Mouse (Mus musculus): ENCODE results near the gene Prmt2. TPM values are rescaled to one million over a fixed set of nuclear protein-coding genes. Genes with fewer than 3 reads are reported as not detected.

Gene Prmt2
- polyA plus RNA-seq, 1 experiment from 2014 or later = 50.4 TPM

DNA sequence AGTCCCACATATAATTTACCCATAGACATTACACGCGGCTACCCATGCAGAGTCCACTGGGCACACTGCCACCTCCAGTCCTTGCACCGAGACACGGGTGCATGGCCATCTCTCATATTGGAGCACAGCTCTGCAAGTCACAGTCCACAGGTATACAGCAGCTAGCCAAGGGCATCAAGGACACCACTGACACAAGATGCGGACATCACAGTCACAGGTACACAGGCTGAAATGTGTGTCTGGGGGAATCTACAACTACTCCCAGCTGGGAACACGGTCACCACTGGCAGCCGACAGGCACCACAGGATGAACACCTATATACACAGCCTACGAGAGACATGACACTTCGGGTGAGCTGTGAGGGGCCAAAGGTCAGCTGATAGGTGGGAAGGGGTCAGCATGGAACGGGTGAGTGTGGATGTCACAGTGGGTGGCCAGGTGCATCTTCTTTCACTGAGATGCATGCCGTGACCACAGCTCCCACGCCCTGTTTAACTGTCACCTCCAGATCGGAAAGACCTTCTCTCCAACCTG is 30.3 kb downstream of the Prmt2 start:
- WGBS = 85% methylated on average over 13 of the region's 13 CpGs
- no peak overlapping the region for H3K4me3 ChIP-seq (replicated peaks; ENCODE audit: low read length)
- H3K27ac ChIP-seq (ENCODE audit: low read length) = no peak overlapping the region
- no peak overlapping the region for H3K9ac ChIP-seq (ENCODE audit: low read length)
- no peak overlapping the region for H3K4me2 ChIP-seq (ENCODE audit: low read depth, low read length)
- ATAC-seq (ENCODE audit: insufficient read depth, low FRiP score) = no peak
- H3K36me3 ChIP-seq (ENCODE audit: control insufficient read depth, insufficient read depth, low read length) = peaks cover 4% of the 10 kb centered on the region; the same call in 1 of the 2 replicates
- H3K4me1 ChIP-seq (ENCODE audit: control insufficient read depth, insufficient read depth, low read length) = no peaks in the 10 kb centered on the region; the same call in 1 of the 2 replicates
- H3K27me3 ChIP-seq (ENCODE audit: control insufficient read depth, insufficient read depth, low read length) = no peaks in the 10 kb centered on the region
- H3K9me3 ChIP-seq (replicated peaks; ENCODE audit: control insufficient read depth, low read length) = no peaks in the 10 kb centered on the region

DNA sequence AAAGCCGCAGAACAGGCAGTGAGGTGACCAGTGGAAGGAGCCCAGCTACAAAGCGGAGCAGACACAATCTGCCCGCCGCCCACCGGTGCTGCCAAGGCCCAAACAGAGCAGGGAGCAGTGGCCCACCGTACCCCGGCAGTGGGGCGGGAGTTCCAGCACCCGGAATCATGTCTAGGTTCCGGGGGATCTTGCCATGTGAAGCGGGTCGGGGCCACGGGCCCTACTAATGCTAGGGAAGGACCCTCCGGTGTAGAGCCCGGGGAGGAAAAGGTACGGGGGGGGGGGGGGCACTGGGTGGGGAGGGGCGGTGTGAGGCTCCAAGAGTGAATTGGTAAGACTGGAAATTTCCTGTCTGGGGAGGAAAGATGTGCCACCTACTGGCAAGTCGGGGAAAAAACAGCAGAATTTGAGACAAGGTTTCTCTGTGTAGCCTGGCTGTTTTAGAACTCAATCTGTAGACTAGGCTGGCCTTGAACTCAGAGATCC is 33.8 kb downstream of the Prmt2 start:
- no peak for ATAC-seq (ENCODE audit: insufficient read depth, low FRiP score)
- Histone ChIP-seq H3K4me1 (ENCODE audit: control insufficient read depth, insufficient read depth, low read length) (no peaks in the 10 kb centered on the region; the same call in 1 of the 2 replicates), H3K4me2 (ENCODE audit: low read depth, low read length) (peak overlapping the region; percentile 65), H3K9me3 (replicated peaks; ENCODE audit: control insufficient read depth, low read length) (no peaks in the 10 kb centered on the region), H3K4me3 (replicated peaks; ENCODE audit: low read length) (peak overlapping the region; percentile 45), H3K9ac (ENCODE audit: low read length) (peak overlapping the region; percentile 67), H3K27me3 (ENCODE audit: control insufficient read depth, insufficient read depth, low read length) (no peaks in the 10 kb centered on the region), H3K27ac (ENCODE audit: low read length) (no peak overlapping the region), H3K36me3 (ENCODE audit: control insufficient read depth, insufficient read depth, low read length) (peaks cover 4% of the 10 kb centered on the region; the same call in 1 of the 2 replicates)
- 17% methylated on average over 18 of the region's 18 CpGs for WGBS

DNA sequence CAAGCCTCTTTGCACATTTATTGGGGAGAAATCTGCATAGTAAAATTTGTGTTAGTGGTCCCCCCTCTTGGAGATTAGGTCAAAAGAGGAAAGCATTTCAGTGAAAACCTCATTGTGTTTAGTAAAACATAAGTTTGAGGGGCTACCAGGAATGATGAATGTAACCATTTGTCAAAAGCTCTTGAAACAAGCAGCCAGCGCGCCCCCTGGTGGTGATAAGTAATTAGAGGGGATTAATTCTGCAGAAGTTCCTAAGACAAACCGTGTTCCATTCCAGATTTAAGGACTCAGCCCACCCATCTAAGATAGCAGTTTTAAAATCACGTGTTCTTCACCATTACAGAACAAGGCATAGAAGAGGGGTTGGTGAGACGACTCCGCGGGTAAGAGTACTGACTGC is 35.7 kb downstream of the Prmt2 start:
- no peak overlapping the region for H3K4me3 ChIP-seq (replicated peaks; ENCODE audit: low read length)
- no peak overlapping the region for H3K9ac ChIP-seq (ENCODE audit: low read length)
- H3K27ac ChIP-seq (ENCODE audit: low read length) = no peak overlapping the region
- ATAC-seq (ENCODE audit: insufficient read depth, low FRiP score) = no peak
- no peaks in the 10 kb centered on the region for H3K27me3 ChIP-seq (ENCODE audit: control insufficient read depth, insufficient read depth, low read length)
- 15% methylated on average over 7 of the region's 7 CpGs for WGBS
- H3K4me2 ChIP-seq (ENCODE audit: low read depth, low read length) = no peak overlapping the region
- H3K4me1 ChIP-seq (ENCODE audit: control insufficient read depth, insufficient read depth, low read length) = no peaks in the 10 kb centered on the region; the same call in 1 of the 2 replicates
- H3K36me3 ChIP-seq (ENCODE audit: control insufficient read depth, insufficient read depth, low read length) = peaks cover 4% of the 10 kb centered on the region; the same call in 1 of the 2 replicates
- no peaks in the 10 kb centered on the region for H3K9me3 ChIP-seq (replicated peaks; ENCODE audit: control insufficient read depth, low read length)

DNA sequence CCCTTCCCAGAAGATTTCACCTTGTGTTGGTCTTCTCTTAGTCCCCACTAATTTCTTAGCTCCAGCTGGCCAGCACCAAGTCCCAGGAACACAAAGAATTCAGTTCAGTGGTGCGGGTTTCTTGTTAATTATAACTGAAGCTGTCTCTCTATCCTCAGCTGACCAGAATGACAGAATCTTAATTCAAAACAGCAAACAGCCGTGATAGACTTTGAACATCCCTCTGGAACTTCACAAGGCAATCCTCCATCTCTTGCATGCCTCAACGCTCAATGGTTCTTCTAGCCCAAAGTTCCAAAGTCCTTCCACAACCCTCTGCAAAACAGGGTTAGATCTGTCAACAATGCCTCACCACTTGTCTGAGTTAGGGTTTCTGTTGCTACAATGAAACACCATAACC is 36.2 kb downstream of the Prmt2 start:
- WGBS = 87% methylated on average over 3 of the region's 3 CpGs
- no peak overlapping the region for H3K4me3 ChIP-seq (replicated peaks; ENCODE audit: low read length)
- H3K4me2 ChIP-seq (ENCODE audit: low read depth, low read length) = no peak overlapping the region
- no peaks in the 10 kb centered on the region; the same call in 1 of the 2 replicates for H3K4me1 ChIP-seq (ENCODE audit: control insufficient read depth, insufficient read depth, low read length)
- H3K9me3 ChIP-seq (replicated peaks; ENCODE audit: control insufficient read depth, low read length) = no peaks in the 10 kb centered on the region
- no peak overlapping the region for H3K9ac ChIP-seq (ENCODE audit: low read length)
- no peaks in the 10 kb centered on the region for H3K36me3 ChIP-seq (ENCODE audit: control insufficient read depth, insufficient read depth, low read length)
- no peaks in the 10 kb centered on the region for H3K27me3 ChIP-seq (ENCODE audit: control insufficient read depth, insufficient read depth, low read length)
- H3K27ac ChIP-seq (ENCODE audit: low read length) = no peak overlapping the region
- ATAC-seq (ENCODE audit: insufficient read depth, low FRiP score) = no peak

DNA sequence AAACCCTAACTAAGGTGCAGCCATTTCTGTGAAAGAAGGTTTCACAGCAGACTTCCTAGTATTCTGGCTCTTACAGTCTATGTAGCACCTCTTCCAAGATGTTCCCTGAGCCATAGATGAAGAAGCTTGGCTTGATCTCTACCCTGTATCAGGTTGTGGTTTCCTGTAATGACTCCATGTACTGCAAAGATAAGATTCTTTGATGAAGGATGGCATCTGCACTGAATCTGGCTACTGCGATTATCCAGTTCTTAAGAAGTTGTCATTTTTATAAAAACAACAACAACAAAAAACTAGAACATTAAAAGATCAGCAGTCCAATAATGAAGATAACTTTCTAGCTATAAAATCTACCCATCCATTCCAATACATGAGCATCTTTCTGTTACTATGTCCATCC is 49.7 kb downstream of the Prmt2 start:
- H3K27ac ChIP-seq (ENCODE audit: low read length) = no peak overlapping the region
- no peaks in the 10 kb centered on the region for H3K27me3 ChIP-seq (ENCODE audit: control insufficient read depth, insufficient read depth, low read length)
- ATAC-seq (ENCODE audit: insufficient read depth, low FRiP score) = no peak
- no peak overlapping the region for H3K9ac ChIP-seq (ENCODE audit: low read length)
- no peak overlapping the region for H3K4me3 ChIP-seq (replicated peaks; ENCODE audit: low read length)
- H3K9me3 ChIP-seq (replicated peaks; ENCODE audit: control insufficient read depth, low read length) = no peaks in the 10 kb centered on the region
- WGBS = 93% methylated on average over 1 of the region's 1 CpGs
- no peaks in the 10 kb centered on the region for H3K36me3 ChIP-seq (ENCODE audit: control insufficient read depth, insufficient read depth, low read length)
- no peaks in the 10 kb centered on the region for H3K4me1 ChIP-seq (ENCODE audit: control insufficient read depth, insufficient read depth, low read length)
- H3K4me2 ChIP-seq (ENCODE audit: low read depth, low read length) = no peak overlapping the region

DNA sequence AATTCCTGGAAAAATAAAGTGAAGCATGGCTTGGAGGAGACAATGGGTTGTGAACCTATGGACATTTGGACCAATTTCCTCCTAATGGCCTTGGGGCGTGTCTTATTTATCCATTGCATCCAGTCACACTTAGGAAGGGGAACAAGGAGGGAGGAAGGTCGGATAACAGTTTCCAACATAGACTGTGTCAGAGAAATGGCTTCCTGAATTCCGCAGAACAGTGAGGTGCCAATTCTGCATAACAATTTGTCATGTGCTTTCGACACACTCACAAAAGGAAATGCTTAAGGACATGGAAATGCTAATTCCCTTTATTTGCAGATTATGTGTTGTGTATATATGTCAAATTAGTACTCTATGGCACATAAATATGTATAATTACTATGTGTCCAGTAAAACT is 52.4 kb downstream of the Prmt2 start:
- 77% methylated on average over 4 of the region's 4 CpGs for WGBS
- Histone ChIP-seq H3K9me3 (replicated peaks; ENCODE audit: control insufficient read depth, low read length) (no peaks in the 10 kb centered on the region), H3K4me2 (ENCODE audit: low read depth, low read length) (no peak overlapping the region)

DNA sequence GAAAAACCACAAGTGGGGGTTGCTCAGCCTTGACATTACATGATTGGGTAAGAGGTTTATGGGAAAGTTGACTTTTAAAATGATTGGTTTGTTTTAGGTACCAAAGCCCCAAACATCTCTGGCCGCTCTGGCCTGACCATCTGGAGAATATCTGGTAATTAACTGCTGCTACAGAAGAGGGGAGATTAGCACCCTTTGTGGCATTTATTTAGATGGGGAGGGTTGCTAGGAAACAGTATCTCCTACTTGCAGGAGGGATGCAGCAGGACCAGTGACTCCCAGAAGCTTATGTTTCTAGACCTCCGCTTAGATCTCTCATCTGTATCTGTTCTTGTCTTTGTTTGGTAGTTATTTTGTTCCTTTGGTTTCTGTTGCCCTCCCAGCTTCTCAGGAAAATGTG is 62.8 kb downstream of the Prmt2 start:
- no peaks in the 10 kb centered on the region for H3K36me3 ChIP-seq (ENCODE audit: control insufficient read depth, insufficient read depth, low read length)
- no peak overlapping the region for H3K4me2 ChIP-seq (ENCODE audit: low read depth, low read length)
- H3K27ac ChIP-seq (ENCODE audit: low read length) = no peak overlapping the region
- ATAC-seq (ENCODE audit: insufficient read depth, low FRiP score) = no peak
- H3K27me3 ChIP-seq (ENCODE audit: control insufficient read depth, insufficient read depth, low read length) = no peaks in the 10 kb centered on the region
- H3K9ac ChIP-seq (ENCODE audit: low read length) = no peak overlapping the region
- H3K9me3 ChIP-seq (replicated peaks; ENCODE audit: control insufficient read depth, low read length) = no peaks in the 10 kb centered on the region
- no peak overlapping the region for H3K4me3 ChIP-seq (replicated peaks; ENCODE audit: low read length)
- WGBS = 50% methylated on average over 2 of the region's 2 CpGs
- no peaks in the 10 kb centered on the region for H3K4me1 ChIP-seq (ENCODE audit: control insufficient read depth, insufficient read depth, low read length)

More for the DNA sequence above, 52.4 kb downstream of the Prmt2 start:
- no peak for ATAC-seq (ENCODE audit: insufficient read depth, low FRiP score)
- Histone ChIP-seq H3K36me3 (ENCODE audit: control insufficient read depth, insufficient read depth, low read length) (no peaks in the 10 kb centered on the region), H3K27ac (ENCODE audit: low read length) (no peak overlapping the region), H3K4me1 (ENCODE audit: control insufficient read depth, insufficient read depth, low read length) (no peaks in the 10 kb centered on the region), H3K4me3 (replicated peaks; ENCODE audit: low read length) (no peak overlapping the region), H3K27me3 (ENCODE audit: control insufficient read depth, insufficient read depth, low read length) (no peaks in the 10 kb centered on the region), H3K9ac (ENCODE audit: low read length) (no peak overlapping the region)

DNA sequence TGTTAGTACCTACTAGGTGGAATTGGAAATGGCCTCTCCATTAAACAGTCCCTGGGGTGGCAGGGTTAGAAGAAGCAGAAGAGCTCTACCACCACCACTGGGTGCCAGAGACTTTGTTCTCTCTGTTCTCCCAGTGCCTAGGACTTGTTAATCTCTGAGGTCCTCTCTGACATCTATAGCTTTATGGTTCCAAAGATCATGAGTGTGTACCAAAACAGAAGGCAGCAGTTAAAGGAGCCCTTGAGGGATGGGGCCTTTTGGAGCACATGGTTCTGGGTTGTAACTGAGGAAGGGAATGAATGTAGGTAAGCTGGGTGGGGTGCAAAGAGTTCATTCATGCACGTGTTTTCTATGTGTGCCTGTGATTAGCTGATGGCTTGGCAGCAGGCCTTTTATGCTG is 79.7 kb downstream of the Prmt2 start:
- H3K9me3 ChIP-seq (replicated peaks; ENCODE audit: control insufficient read depth, low read length) = no peaks in the 10 kb centered on the region
- 33% methylated on average over 1 of the region's 1 CpGs for WGBS
- H3K27ac ChIP-seq (ENCODE audit: low read length) = no peak overlapping the region
- no peak overlapping the region for H3K9ac ChIP-seq (ENCODE audit: low read length)
- no peak overlapping the region for H3K4me2 ChIP-seq (ENCODE audit: low read depth, low read length)
- H3K27me3 ChIP-seq (ENCODE audit: control insufficient read depth, insufficient read depth, low read length) = no peaks in the 10 kb centered on the region
- H3K4me1 ChIP-seq (ENCODE audit: control insufficient read depth, insufficient read depth, low read length) = no peaks in the 10 kb centered on the region
- no peak overlapping the region for H3K4me3 ChIP-seq (replicated peaks; ENCODE audit: low read length)
- ATAC-seq (ENCODE audit: insufficient read depth, low FRiP score) = peak; percentile 25; the same call in 1 of the 2 replicates
- H3K36me3 ChIP-seq (ENCODE audit: control insufficient read depth, insufficient read depth, low read length) = no peaks in the 10 kb centered on the region

DNA sequence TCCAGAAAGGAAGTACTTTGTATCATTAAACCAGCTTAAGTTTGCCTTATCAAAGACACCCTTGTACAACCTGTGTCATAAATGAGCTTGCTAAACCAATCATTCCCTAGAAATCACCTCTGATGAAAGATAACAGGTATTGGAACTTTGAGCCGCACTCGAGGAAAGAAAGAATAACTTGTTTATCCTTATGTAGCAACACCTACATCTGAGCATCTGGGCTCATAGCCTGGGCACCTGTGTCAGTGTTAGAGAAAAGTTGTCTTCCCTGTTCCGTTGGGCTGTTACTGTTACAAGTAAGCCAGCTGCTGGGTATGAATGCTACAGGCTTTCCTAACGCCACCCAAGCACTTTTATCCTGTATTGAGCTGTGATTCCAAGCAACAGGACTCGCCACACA is 80.1 kb downstream of the Prmt2 start:
- H3K9me3 ChIP-seq (replicated peaks; ENCODE audit: control insufficient read depth, low read length) = no peaks in the 10 kb centered on the region
- WGBS = 71% methylated on average over 5 of the region's 5 CpGs
- ATAC-seq (ENCODE audit: insufficient read depth, low FRiP score) = no peak
- no peaks in the 10 kb centered on the region for H3K4me1 ChIP-seq (ENCODE audit: control insufficient read depth, insufficient read depth, low read length)
- H3K27ac ChIP-seq (ENCODE audit: low read length) = no peak overlapping the region
- H3K9ac ChIP-seq (ENCODE audit: low read length) = no peak overlapping the region
- H3K27me3 ChIP-seq (ENCODE audit: control insufficient read depth, insufficient read depth, low read length) = no peaks in the 10 kb centered on the region
- H3K4me3 ChIP-seq (replicated peaks; ENCODE audit: low read length) = no peak overlapping the region
- H3K4me2 ChIP-seq (ENCODE audit: low read depth, low read length) = no peak overlapping the region
- H3K36me3 ChIP-seq (ENCODE audit: control insufficient read depth, insufficient read depth, low read length) = no peaks in the 10 kb centered on the region
